Mouse (Mus musculus): ENCODE measurements at regions not wholly inside any gene's neighbourhood (a gene's known extent, or its start where the extent isn't known, plus 50 kb on each side); places are given as distances from the start of the nearest gene placed in this dataset.

GRCm38 (mm10) chr1:16760951-16761350 lies 667.8 kb upstream of the 4930444P10Rik start:
- no peak for ATAC-seq
- TF ChIP-seq CTCF (IDR thresholded peaks at IDR 0.05; ENCODE audit: low read depth) = no peak
- no peak overlapping the region for H3K4me3 ChIP-seq (ENCODE audit: low read length)
- 97% methylated on average over 1 of the region's 1 CpGs for WGBS
- H3K27ac ChIP-seq = no peak overlapping the region
- H3K9ac ChIP-seq (replicated peaks; ENCODE audit: low read length) = no peak overlapping the region
- H3K27me3 ChIP-seq (ENCODE audit: insufficient read depth, low read length) = no peaks in the 10 kb centered on the region
- no peaks in the 10 kb centered on the region for H3K4me1 ChIP-seq (ENCODE audit: insufficient read depth, low read length)
- no peaks in the 10 kb centered on the region for H3K9me3 ChIP-seq (ENCODE audit: low read length)
- DNase-seq (ENCODE audit: low spot score) = no peak
- no peak overlapping the region for H3K4me2 ChIP-seq (ENCODE audit: low read depth, low read length)
- no peaks in the 10 kb centered on the region for H3K36me3 ChIP-seq (ENCODE audit: insufficient read depth, low read length)

Measured in hindbrain, postnatal 0 days (tissue).